Mouse (Mus musculus) erythroblast, embryonic 14.5 days (primary cell): ENCODE measurements at regions not wholly inside any gene's neighbourhood (a gene's known extent, or its start where the extent isn't known, plus 50 kb on each side); places are given as distances from the start of the nearest gene placed in this dataset.

Experiments
- GATA1 ChIP-seq: IDR thresholded peaks from 2 replicates; pipeline ENCODE4 v1.6.1; 2012; ENCODE audit warnings: low read length, inconsistent platforms, mixed read lengths
- TAL1 ChIP-seq: IDR thresholded peaks from 3 replicates; pipeline ENCODE4 v1.6.1; 2012; ENCODE audit warnings: low read length, inconsistent platforms, mixed read lengths

DNA sequence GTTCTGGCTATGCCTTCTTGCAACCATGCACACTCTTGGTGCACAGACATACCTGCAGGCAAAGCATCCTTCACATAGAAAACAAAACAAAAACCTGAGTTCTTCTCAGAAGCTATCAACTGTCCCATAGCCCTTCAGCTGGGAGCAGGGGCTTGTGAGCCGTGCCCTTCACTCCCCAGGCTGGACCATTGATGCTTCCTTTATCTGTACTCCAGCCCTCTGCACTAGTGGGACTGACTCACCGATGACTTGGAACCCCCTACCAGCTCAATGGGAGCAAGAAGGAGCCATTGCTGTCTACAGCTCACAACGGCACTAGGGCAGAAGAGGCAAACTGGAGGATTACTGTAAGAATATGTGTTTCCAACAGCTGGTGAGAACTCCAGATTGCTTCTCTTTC lies 137.0 kb downstream of the Qrsl1 start:
- TF ChIP-seq TAL1, result no peak
- no peak for TF ChIP-seq GATA1
